Mouse (Mus musculus) adrenal gland, postnatal 36 days (tissue): ENCODE measurements at regions not wholly inside any gene's neighbourhood (a gene's known extent, or its start where the extent isn't known, plus 50 kb on each side); places are given as distances from the start of the nearest gene placed in this dataset.

Experiments used
- DNase-seq, 2 experiments: peaks; one replicate each; pipeline ENCODE4 v3.0.0; 2021; ENCODE audit warnings: mixed read lengths in 1 of 2

DNA sequence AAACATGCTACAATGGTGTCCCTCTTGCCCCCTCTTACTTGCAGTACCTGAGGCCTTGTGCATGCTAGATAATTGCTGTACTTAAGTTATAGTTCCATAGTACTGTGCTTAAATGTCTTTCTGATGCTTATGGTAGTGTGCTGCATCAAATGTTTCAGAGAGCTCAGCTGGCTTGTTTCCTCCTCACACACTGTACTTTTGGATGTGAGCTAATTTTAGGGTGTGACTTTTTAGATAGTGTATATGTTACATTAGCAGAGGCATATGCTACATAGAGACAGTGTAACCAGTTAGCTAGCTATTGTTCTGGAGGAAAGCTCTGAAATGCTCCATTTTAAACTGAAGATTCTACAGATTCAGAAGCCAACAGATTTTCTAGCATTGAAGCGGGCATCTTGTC, 467.9 kb upstream of the Nr5a2 start:
- DNase-seq: no peak

- no peak for DNase-seq
Observed at GRCm38 (mm10) chr1:137418388-137418787, 458.1 kb upstream of the Nr5a2 start.

GRCm38 (mm10) chr1:137396736-137397135, 436.5 kb upstream of the Nr5a2 start:
- no peak for DNase-seq

GRCm38 (mm10) chr1:137387509-137387908, 427.3 kb upstream of the Nr5a2 start:
- no peak for DNase-seq

GRCm38 (mm10) chr1:137378072-137378985, 418.1 kb upstream of the Nr5a2 start:
- DNase-seq: no peak

GRCm38 (mm10) chr1:137376685-137377084, 416.4 kb upstream of the Nr5a2 start:
- DNase-seq: no peak

DNA sequence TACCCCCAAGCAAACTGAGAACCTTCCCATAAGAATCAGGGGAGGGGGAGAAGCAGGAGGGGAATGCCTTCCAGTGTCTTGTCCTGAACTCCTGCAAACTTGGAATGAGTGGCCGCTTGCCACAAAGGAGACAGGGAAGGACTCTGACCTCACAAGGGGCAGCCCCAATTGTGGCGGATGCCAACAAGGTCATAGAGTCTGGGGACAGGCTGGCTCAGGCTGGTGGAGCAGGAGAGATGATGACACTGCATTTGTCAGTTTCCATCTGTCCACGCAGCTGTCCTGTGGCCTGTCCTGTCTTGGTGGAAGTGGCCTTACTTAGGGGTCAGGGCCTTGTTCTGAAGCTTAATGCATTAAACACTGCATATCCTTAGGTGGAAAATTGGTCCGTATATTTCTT, 414.4 kb upstream of the Nr5a2 start:
- peak in 1 of 2 experiments; percentile 51 for DNase-seq

GRCm38 (mm10) chr1:137373509-137374420, 413.5 kb upstream of the Nr5a2 start:
- DNase-seq: no peak

DNA sequence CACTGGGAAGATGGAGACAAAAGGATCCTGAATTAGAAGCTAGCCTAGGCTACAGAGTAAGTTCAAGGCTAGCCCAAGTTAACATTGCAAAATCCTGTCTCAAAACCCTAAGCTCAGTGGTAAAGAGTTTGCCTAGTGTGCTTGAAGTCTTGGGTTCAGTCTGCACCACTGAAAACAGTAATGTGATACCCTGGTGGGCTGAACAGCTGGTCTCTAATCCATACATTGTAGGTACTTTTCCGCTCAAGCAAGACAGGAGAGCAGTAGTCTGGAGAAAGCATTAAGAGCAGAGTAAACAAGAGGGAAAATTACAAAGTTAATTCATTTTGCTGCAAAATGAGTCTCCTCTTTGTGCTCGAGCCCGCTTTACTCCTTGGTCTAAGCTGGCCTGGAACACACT, 412.0 kb upstream of the Nr5a2 start:
- no peak for DNase-seq

DNA sequence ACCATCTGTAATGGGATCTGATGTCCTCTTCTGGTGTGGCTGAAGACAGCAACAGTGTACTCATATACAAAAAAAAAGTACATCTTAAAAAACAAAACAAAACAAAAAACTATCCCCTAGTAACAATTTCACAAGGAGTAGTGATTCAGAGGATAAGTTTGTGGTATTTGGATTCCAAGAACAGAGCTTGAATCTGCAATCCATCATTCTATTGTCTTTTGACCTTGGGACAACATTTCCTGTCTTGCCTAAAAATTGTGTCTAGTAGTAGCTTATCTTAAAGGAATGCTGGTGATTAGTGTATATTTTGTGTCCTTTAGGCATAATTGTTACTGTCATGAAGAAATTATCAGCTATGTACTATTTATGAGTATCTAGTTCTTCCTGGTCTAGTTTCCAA, 404.1 kb upstream of the Nr5a2 start:
- no peak for DNase-seq

DNA sequence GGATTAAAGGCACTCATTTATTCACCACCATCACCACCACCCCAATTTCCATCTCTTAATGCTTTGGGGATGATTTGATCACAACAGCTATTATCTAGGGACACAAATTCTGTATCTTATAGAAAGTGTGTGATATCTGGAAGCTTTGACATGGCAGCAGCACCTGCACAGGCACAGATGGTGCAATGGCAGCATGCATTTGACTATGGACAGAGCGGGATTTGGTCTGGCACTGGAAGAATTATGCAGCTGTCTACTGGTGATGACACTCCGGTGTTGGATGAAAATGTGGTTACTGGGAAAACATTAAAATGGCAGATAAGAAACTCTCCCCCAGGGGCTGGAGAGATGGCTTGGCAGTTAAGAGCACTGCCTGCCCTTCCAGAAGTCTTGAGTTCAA, 403.7 kb upstream of the Nr5a2 start:
- DNase-seq: no peak

DNA sequence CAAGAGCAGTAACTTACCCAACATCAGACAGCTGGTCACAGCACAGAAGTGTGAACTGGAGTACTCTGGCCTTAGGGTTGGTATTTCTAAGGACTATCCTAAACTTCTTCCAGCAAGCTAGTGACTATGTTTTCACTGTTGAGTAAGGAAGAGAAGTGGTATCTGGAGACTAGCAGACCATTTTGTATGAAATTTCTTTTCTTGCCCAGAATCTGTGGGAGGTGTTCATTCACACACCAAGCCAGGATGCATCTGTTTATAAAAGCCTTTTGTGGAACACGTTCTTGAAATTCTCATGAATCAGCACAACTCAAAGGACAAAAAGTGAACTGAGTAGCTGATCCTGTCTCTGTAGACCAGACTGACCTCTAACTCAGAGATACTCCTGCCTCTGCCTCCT, 403.3 kb upstream of the Nr5a2 start:
- no peak for DNase-seq

DNA sequence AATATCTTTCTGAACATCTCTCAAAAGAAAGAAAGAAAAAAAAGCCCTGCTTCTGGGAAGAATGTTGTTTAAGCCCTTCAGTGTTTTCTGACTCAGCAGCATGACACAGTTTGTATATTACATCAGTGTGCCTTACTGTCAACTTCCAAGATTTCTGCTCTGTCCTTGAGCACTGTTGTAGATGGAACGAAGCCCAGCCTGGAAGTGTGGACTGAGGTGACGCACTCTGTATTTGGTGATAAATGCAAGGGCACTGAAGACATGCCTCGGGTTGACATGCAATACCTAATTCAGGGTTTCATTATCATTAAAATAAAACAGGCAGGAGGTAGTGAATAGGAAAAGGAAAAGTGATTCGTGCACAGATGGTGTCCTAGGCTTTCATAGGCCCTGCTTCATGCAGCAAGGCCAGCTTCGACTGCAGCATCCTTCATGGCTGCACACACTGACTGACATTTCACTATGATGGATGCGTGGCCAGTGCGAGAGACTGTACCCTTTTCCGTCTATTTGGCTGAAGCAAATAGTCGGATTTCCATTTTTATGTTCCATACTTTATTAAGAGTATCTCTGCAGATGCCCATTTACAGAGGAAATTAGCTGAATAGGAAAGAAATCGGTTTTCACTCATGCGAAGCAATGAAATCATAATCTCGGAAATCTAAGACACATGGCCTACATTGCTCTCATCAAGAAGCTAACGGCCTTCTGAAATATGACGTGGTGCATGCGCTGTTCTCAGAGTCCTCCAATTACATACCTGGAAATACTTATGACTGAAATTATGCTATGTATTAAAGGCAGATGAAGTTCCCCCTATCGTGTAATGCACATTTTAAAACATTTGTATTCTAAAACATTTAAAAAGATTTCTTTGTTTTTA, 400.7 kb upstream of the Nr5a2 start:
- DNase-seq: peak; percentile 74 to 85

DNA sequence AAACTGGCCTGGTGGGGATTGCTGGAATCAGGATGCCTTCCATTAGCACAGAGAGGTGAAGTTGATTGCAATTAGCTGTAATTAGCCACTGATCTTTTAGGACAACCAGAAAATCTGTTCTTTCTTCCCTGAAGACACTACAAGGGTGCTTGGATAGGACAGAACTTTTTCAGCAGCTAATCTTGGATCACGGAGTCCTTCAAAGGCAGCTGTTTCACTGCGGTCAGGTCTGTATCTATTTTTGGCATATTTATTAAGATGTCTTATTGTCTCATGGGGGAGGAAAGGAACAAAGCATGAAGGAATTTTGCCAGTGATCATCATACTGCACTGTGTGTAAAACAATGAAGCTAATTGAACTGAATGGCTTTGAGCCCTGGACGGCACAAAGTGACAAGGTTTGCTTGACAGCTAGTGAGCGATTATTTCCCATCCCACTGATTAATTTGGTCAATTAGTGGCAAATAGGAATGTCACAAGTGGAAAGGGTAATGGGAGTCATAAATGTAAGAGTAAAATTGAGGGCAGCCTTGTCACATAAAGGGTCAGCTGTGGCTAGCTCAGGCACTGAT, 395.8 kb upstream of the Nr5a2 start:
- DNase-seq: no peak

GRCm38 (mm10) chr1:137352390-137353027, 392.3 kb upstream of the Nr5a2 start:
- DNase-seq: no peak

GRCm38 (mm10) chr1:137334137-137334536, 373.9 kb upstream of the Nr5a2 start:
- no peak for DNase-seq

GRCm38 (mm10) chr1:137332108-137332769, 372.0 kb upstream of the Nr5a2 start:
- no peak for DNase-seq

GRCm38 (mm10) chr1:137331746-137332107, 371.5 kb upstream of the Nr5a2 start:
- no peak for DNase-seq

DNA sequence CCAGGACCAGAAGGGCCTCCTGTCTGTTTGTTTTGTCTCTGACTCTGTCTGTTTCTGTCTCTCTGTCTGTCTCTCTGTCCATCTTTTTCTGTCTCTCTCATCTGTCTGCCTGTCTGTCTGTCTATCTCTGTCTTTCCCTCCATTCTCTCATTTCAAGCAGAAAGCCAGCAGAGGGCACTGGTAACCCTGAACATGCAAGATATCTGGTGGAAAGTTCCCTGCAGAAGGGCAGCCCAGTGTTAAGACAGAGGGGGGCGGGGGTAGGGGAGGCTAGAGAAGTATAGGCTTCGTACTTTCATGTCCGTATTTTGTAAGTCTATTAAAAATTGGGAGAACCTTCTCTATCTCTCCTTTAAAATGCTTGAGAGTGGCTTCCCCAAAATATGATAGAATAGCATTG, 370.4 kb upstream of the Nr5a2 start:
- peak; percentile 46 to 47 for DNase-seq

DNA sequence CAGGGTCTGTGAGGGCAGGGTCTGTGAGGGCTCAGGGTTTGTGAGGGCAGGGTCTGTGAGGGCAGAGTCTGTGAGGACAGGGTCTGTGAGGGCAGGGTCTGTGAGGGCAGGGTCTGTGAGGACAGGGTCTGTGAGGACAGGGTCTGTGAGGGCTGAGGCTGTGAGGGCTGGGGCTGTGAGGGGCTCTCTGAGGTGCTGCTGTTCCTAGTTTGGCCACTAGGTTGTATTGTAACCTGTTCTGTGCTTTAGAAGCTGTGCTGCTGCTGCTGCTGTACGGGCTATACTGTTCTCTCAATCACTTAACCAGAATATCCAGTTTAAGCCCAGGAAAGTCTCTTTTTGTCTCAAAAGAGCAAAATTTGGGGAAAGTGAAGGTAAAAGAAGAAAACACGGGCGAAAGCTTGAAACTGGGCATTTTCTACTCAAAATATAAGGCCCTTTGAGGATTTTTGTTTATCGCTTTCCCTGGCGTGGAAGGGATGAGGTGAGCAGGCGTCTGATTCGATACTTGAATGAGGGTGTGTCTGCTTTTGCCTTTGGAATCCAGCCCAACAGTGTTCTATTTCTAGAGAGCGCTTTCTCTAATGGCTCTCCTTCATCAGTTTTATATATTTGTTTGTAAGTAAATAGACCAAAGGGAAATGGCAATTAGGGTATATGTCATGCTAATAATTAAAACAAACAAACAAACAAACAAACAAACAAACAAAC, 363.8 kb upstream of the Nr5a2 start:
- DNase-seq: peak in 1 of 2 experiments; percentile 7
